Mouse (Mus musculus) C2C12 (cell line): Measurements from ENCODE around the gene Tbc1d10a.

Source experiments
- CTCF ChIP-seq: IDR thresholded peaks from one replicate; pipeline ENCODE4 v1.5.1; 2011; ENCODE audit not compliant: control insufficient read depth, insufficient read depth, insufficient read length
- FOSL1 ChIP-seq: IDR thresholded peaks from one replicate; pipeline ENCODE4 v1.8.0; 2011; ENCODE audit warnings: mild to moderate bottlenecking, low read length; ENCODE audit not compliant: poor library complexity, insufficient read depth, severe bottlenecking
- MAX ChIP-seq: IDR thresholded peaks from one replicate; pipeline ENCODE4 v1.6.1; 2011; ENCODE audit warnings: mild to moderate bottlenecking, control low read depth
- MYOD1 ChIP-seq: IDR thresholded peaks from one replicate; pipeline ENCODE4 v1.6.1; 2011; ENCODE audit warnings: low read depth; ENCODE audit not compliant: control insufficient read depth, insufficient read length
- MYOG ChIP-seq: IDR thresholded peaks from one replicate; pipeline ENCODE4 v1.6.1; 2011; ENCODE audit not compliant: control insufficient read depth, insufficient read length; ENCODE audit errors: extremely low read depth
- USF1 ChIP-seq: IDR thresholded peaks from one replicate; pipeline ENCODE4 v1.6.1; 2011; ENCODE audit warnings: low read depth, mild to moderate bottlenecking, control low read depth, moderate library complexity

GRCm38 (mm10) chr11:4146381-4146780, 40.2 kb upstream of the Tbc1d10a start:
- TF ChIP-seq CTCF (no peak), MYOG (no peak), USF1 (no peak), MAX (no peak), MYOD1 (no peak), FOSL1 (no peak)
